Mouse (Mus musculus) ES-E14 (cell line): Measurements from ENCODE around the gene Cyth3.
A peak's percentile ranks its signal among the peaks of the same experiment; 100 is the strongest.

Source experiments
- ZC3H11A ChIP-seq: IDR thresholded peaks from 2 replicates; pipeline ENCODE4 v1.6.1; 2012; ENCODE audit warnings: low read depth, mild to moderate bottlenecking, inconsistent platforms, low read length, borderline replicate concordance
- ZNF384 ChIP-seq: IDR thresholded peaks from 2 replicates; pipeline ENCODE4 v1.6.1; 2012; ENCODE audit warnings: low read depth, low read length, inconsistent platforms

DNA sequence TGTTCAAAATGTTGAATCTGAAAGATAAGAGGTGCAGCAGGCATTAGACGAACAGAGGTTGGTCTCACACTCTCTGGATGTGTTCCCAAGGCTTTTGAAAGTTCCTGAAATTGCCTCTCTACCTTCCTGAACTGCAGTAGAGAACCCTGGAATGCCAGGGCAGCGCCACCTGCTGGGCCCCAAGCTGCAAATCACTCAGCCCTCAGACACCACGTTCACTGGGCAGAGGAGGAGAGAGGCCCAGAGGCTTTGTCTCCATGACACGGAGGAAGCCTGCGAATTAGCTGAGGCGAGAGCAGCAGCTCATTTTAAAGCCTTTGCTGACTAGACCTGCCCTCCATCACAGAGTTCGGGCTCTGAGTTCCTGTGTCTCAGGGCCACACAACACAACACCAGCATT is 89.1 kb downstream of the Cyth3 start:
- TF ChIP-seq ZNF384 (no peak), ZC3H11A (peak; percentile 34)
